Mouse (Mus musculus) lung, adult 10 weeks (tissue): ENCODE measurements around the gene Olfr957. TPM values are rescaled to one million over a fixed set of nuclear protein-coding genes. Genes with fewer than 3 reads are reported as not detected.

Experiments
- polyA plus RNA-seq: library from polyadenylated mRNA; stranded (reverse); fragments of 350-450 nt; fragmentation: Illumina TruSeq; extraction: RNeasy Lipid Tissue Mini Kit (QIAGEN cat#74804); gene quantifications from one replicate; pipeline ENCODE4 v1.2.3, GENCODE M21; 2014; ENCODE audit warnings: low read depth, low replicate concordance; ENCODE audit not compliant: insufficient read depth

Gene Olfr957
- polyA plus RNA-seq, result not detected

DNA sequence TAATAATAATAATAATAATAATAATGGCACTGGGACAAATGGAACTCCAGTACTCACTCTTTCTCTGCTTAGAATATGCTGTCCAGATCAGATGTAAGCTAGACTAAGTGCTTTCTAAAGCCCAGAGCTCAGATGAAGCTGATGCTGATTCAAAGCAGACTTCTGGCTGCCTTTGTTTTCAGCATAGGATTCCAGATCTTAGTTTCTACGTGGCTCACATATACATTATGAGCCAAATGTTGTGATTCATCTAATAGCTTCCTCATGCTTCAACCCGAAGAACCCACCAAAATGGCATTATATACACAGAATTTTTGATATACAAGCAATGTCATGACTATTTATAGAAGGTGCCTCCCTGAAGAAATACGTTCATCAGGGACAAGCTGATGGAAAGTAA, at the start of gene Olfr957:
Gene Olfr957, minus strand, starts transcription at position 279 of the 400 bp plus-strand sequence.

GRCm38 (mm10) chr9:39553946-39554345, 38.3 kb upstream of the Olfr957 start, which contains the start of gene Olfr958:
TSS of gene Olfr958 (minus strand) at chr9:39554054.

GRCm38 (mm10) chr9:39493895-39494294, 21.7 kb downstream of the Olfr957 start, which contains the start of gene Olfr44:
TSS of gene Olfr44 (minus strand) at chr9:39493995.

DNA sequence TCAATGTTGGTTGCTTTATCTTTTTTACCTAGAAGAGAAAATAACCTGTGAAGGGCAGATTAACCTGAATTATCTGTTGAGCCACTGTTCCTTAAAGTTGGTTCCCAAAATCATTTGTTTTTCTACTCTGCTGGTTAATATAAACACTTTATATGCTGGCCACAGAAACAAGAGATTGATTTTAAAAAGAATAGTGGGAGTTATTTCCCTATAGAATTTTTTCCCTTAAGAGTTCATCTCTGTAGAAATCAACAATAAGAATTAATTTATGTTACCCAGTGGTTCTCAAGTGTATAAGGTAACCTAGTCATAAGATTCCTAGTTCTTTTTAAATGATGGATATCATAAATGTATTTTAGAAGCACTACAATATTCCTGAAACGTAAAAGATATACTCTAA, 43.8 kb downstream of the Olfr957 start, which contains the start of gene Olfr955:
Gene Olfr955, minus strand, starts transcription at position 101 of the 400 bp plus-strand sequence.

Other genes starting within 250 kb of the Olfr957 start
- gene Olfr945, start 239.0 kb downstream of the Olfr957 start, polyA plus RNA-seq, result not detected
- not detected for gene Olfr948, start 189.8 kb downstream of the Olfr957 start, polyA plus RNA-seq
- not detected for gene Olfr951, start 128.4 kb downstream of the Olfr957 start, polyA plus RNA-seq
- not detected for gene Olfr952, start 88.7 kb downstream of the Olfr957 start, polyA plus RNA-seq
- gene Olfr954, start 59.1 kb downstream of the Olfr957 start, polyA plus RNA-seq, result not detected
- gene Olfr955, start 43.9 kb downstream of the Olfr957 start, polyA plus RNA-seq, result not detected
- gene Olfr44, start 21.8 kb downstream of the Olfr957 start, polyA plus RNA-seq, result not detected
- gene Olfr958, start 38.2 kb upstream of the Olfr957 start, polyA plus RNA-seq, result not detected
- gene Olfr959, start 59.8 kb upstream of the Olfr957 start, polyA plus RNA-seq, result not detected
- 0.23 TPM for gene AW551984, start 88.6 kb upstream of the Olfr957 start, polyA plus RNA-seq
- not detected for gene Olfr148, start 94.8 kb upstream of the Olfr957 start, polyA plus RNA-seq
- not detected for gene Olfr960, start 105.6 kb upstream of the Olfr957 start, polyA plus RNA-seq
- not detected for gene Olfr961, start 129.3 kb upstream of the Olfr957 start, polyA plus RNA-seq
- gene Olfr963, start 151.4 kb upstream of the Olfr957 start, polyA plus RNA-seq, result not detected
- not detected for gene Olfr149, start 191.3 kb upstream of the Olfr957 start, polyA plus RNA-seq
- gene Olfr965, start 195.5 kb upstream of the Olfr957 start, polyA plus RNA-seq, result not detected
- gene Olfr150, start 215.2 kb upstream of the Olfr957 start, polyA plus RNA-seq, result not detected
- gene Olfr967, start 230.4 kb upstream of the Olfr957 start, polyA plus RNA-seq, result not detected